Mouse (Mus musculus) hindbrain, postnatal 0 days (tissue): ENCODE data around the gene Slc37a1. TPM values are rescaled to one million over a fixed set of nuclear protein-coding genes. Genes with fewer than 3 reads are reported as not detected.
A peak's percentile ranks its signal among the peaks of the same experiment; 100 is the strongest.

ENCODE experiments used
- ATAC-seq: fragments of 200-750 bp; cut with Nextera tagmentation; 2 replicates; pipeline ENCODE4 v1.8.0; 2017; ENCODE audit warnings: mild to moderate bottlenecking, moderate TSS enrichment, moderate library complexity
- DNase-seq: peaks from one replicate; pipeline ENCODE4 v3.0.0-alpha.2; 2015; ENCODE audit warnings: low spot score
- H3K27ac ChIP-seq: fragments of 300-500 bp; sonication (generic); 2 replicates; pipeline ENCODE4 v1.5.1; 2014; ENCODE audit warnings: mild to moderate bottlenecking
- H3K27me3 ChIP-seq: fragments of 300-500 bp; sonication (generic); 2 replicates; pipeline ENCODE4 v1.6.1; 2014; ENCODE audit warnings: low read length, mixed read lengths; ENCODE audit not compliant: insufficient read depth
- H3K36me3 ChIP-seq: fragments of 300-500 bp; sonication (generic); 2 replicates; pipeline ENCODE4 v1.6.1; 2014; ENCODE audit warnings: low read length, mixed read lengths; ENCODE audit not compliant: insufficient read depth
- H3K4me1 ChIP-seq: fragments of 300-500 bp; sonication (generic); 2 replicates; pipeline ENCODE4 v1.6.1; 2014; ENCODE audit warnings: antibody characterized with exemption, low read length, mixed read lengths; ENCODE audit not compliant: insufficient read depth
- H3K4me2 ChIP-seq: fragments of 300-500 bp; sonication (generic); 2 replicates; pipeline ENCODE4 v1.6.1; 2014; ENCODE audit warnings: low read depth, mild to moderate bottlenecking, low read length, moderate library complexity, mixed read lengths
- H3K4me3 ChIP-seq: fragments of 300-500 bp; sonication (generic); 2 replicates; pipeline ENCODE4 v1.5.1; 2014; ENCODE audit warnings: low read length
- H3K9ac ChIP-seq: fragments of 300-500 bp; sonication (generic); replicated peaks from 2 replicates; pipeline ENCODE4 v1.6.1; 2014; ENCODE audit warnings: mild to moderate bottlenecking, low read length, moderate library complexity, mixed read lengths
- H3K9me3 ChIP-seq: fragments of 300-500 bp; sonication (generic); 2 replicates; pipeline ENCODE4 v1.6.1; 2016; ENCODE audit warnings: low read length, mixed read lengths
- CTCF ChIP-seq: IDR thresholded peaks from 2 replicates; pipeline ENCODE4 v1.5.1; 2016; ENCODE audit warnings: antibody characterized with exemption, control low read depth, low read depth
- WGBS: fragments of 180-500 bp; shearing (Covaris S2); extraction: QIAGEN DNeasy Blood & Tissue Kit; methylation state at CpG from one replicate; pipeline ENCODE4 v1.1.7; 2014; 5-methylcytosine and 5-hydroxymethylcytosine counted together
- polyA plus RNA-seq: library from polyadenylated mRNA; unstranded; fragments of >200 nt; fragmentation: Nextera tagmentation; extraction: Ambion mirVana; gene quantifications from 2 replicates; pipeline ENCODE4 v1.2.1, GENCODE M21; 2015
- total RNA-seq: library from RNA; depleted of rRNA; stranded (reverse); fragments of >200 nt; gene quantifications from 2 replicates; pipeline ENCODE4 v1.2.3, GENCODE M21; 2014

The Slc37a1 gene
- total and polyA plus RNA-seq, 2 experiments from 2014 or later: 5.7 to 10.7 TPM

DNA sequence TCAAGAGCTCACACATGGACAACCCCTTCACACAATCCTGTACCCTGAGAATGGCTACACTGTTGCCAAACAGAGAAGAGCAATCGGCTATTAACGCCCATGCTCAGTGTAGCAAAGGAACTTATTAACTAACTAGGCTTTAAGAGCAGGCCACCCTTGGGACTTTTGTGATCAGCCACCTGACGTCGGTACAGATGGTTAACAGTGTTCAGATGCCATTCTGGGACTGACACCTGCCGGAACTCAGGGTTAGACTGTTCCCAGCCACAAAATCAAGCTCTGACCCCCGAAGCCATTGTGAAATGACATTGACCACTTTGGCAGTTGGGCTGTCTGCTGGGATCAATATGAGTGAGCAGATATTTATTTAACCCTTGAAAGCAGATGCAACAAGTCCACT is 25.2 kb upstream of the Slc37a1 start:
- WGBS: 77% methylated on average over 6 of the region's 6 CpGs
- TF ChIP-seq CTCF: no peak
- H3K9me3 ChIP-seq: no peaks in the 10 kb centered on the region
- no peaks in the 10 kb centered on the region for H3K27me3 ChIP-seq
- no peak overlapping the region for H3K27ac ChIP-seq
- H3K4me1 ChIP-seq: no peaks in the 10 kb centered on the region
- DNase-seq (no peak), ATAC-seq (no peak)
- no peak overlapping the region for H3K4me3 ChIP-seq
- no peak overlapping the region for H3K9ac ChIP-seq
- no peak overlapping the region for H3K4me2 ChIP-seq
- no peaks in the 10 kb centered on the region for H3K36me3 ChIP-seq

DNA sequence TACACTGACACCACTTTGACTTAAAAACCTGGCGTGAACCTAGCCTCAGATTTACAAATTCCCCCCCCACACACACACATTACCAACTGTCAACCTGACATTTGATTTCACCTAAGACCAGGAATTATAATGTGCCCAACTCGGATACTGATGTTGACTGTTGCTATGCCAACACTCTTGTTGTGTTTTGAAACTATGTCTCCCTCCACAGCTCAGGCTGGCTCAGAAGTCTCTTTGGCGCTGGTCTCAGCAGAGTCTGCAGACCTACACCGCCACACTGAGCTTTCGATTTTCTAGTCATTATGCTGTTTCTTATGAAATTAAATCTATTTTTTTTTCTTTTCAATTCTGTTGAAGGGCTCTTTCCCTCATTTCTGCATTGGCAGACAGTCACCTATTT is 23.9 kb upstream of the Slc37a1 start:
- Histone ChIP-seq H3K9ac (no peak overlapping the region), H3K27ac (no peak overlapping the region), H3K36me3 (no peaks in the 10 kb centered on the region), H3K4me3 (no peak overlapping the region), H3K4me2 (no peak overlapping the region), H3K4me1 (no peaks in the 10 kb centered on the region), H3K27me3 (no peaks in the 10 kb centered on the region), H3K9me3 (no peaks in the 10 kb centered on the region)
- 49% methylated on average over 5 of the region's 5 CpGs for whole genome bisulfite sequencing
- no peak for ATAC-seq
- DNase-seq: peak; percentile 45
- TF ChIP-seq CTCF: no peak

DNA sequence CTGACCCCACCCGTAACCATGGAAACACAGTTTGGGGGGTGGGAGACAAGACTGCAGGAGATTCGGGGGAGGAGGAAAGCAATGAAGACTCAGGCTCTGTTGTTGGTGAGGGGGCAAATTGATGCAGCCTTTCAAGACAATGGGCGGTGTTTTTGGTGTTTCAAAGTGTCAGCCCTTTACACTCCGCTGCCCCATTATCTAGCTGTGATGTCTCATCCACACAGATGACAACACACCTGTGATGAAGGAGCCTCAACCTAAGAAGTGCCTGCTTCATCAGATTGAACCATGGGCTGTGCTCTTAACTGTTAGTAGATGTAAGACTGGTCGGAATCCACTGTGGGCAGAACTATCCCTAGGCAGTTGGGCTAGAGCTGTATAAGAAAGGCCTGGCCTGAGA is 22.8 kb upstream of the Slc37a1 start:
- TF ChIP-seq CTCF: no peak
- Histone ChIP-seq H3K9me3 (no peaks in the 10 kb centered on the region), H3K27me3 (no peaks in the 10 kb centered on the region), H3K4me3 (no peak overlapping the region), H3K9ac (no peak overlapping the region), H3K36me3 (no peaks in the 10 kb centered on the region), H3K4me1 (no peaks in the 10 kb centered on the region), H3K27ac (no peak overlapping the region), H3K4me2 (no peak overlapping the region)
- no peak for DNase-seq
- 85% methylated on average over 5 of the region's 5 CpGs for WGBS
- no peak for ATAC-seq

DNA sequence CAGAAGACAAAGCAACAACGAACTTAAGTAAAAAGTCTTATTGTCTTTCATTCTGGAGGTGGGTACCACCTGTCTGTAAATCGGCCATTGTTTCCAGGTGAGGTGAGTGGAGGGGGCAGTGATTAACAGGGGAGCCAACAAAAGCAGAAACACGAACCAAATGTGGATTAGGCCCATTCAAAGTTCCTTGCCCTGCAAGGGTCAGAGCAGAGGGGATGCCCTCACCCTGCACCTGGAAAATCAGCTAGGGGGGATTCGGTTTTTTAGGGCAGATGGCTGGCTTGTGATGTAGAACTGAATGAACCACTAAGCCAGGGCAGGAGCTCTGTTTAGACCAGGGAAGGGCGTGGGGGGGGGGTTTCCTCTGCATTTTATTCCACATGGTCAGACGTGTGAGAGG is 22.2 kb upstream of the Slc37a1 start:
- whole genome bisulfite sequencing: 54% methylated on average over 6 of the region's 6 CpGs
- no peaks in the 10 kb centered on the region for H3K27me3 ChIP-seq
- H3K9ac ChIP-seq: no peak overlapping the region
- ATAC-seq: no peak
- no peaks in the 10 kb centered on the region for H3K4me1 ChIP-seq
- no peak for DNase-seq
- no peaks in the 10 kb centered on the region for H3K9me3 ChIP-seq
- no peak overlapping the region for H3K27ac ChIP-seq
- H3K36me3 ChIP-seq: no peaks in the 10 kb centered on the region
- no peak overlapping the region for H3K4me3 ChIP-seq
- no peak for TF ChIP-seq CTCF
- H3K4me2 ChIP-seq: no peak overlapping the region

DNA sequence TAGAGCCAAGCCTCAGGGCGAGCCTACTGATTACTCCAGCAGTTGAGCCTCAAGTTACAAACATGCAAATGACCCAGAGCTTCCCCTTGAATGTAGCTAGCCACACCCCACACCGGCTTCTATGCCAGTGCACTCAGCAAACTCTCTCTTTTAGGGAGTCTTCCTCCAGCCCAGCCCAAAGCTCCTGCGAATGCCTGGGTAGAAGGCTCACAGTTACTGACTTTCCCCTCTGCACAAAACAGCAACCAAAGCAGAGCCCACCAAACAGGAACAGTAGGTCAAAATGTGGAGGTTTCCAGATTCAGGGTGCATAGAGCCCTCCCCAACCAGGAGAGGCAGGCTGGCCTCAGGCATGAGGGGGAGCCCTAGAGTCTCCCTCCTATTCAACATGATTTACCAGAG is 21.4 kb upstream of the Slc37a1 start:
- 30% methylated on average over 3 of the region's 3 CpGs for WGBS
- Histone ChIP-seq H3K36me3 (no peaks in the 10 kb centered on the region), H3K4me1 (no peaks in the 10 kb centered on the region), H3K4me3 (no peak overlapping the region), H3K9ac (no peak overlapping the region), H3K4me2 (no peak overlapping the region), H3K9me3 (no peaks in the 10 kb centered on the region), H3K27me3 (no peaks in the 10 kb centered on the region), H3K27ac (no peak overlapping the region)
- DNase-seq: no peak
- no peak for ATAC-seq
- no peak for TF ChIP-seq CTCF

DNA sequence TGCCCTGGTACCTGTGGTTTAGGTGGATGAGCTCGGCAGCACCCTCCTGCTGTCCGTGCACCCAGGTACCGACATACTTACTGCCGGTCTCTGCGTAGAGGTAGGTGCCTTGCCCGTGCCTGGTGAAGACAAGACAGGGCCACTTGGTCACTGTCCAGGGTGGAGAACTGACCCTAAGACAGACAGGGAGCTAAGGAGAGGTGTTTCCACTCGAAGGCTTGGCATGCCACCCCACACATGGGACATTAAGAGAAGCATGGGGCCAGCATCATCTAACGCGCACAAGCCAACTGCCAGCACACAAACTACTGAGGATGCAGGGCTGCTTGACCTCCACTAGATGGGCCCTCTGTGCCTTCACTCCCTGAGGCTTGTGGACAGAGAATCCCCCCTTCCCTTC is 20.8 kb upstream of the Slc37a1 start:
- Histone ChIP-seq H3K27ac (no peak overlapping the region), H3K4me1 (no peaks in the 10 kb centered on the region), H3K27me3 (no peaks in the 10 kb centered on the region), H3K9me3 (no peaks in the 10 kb centered on the region), H3K4me2 (no peak overlapping the region), H3K36me3 (no peaks in the 10 kb centered on the region), H3K4me3 (no peak overlapping the region), H3K9ac (no peak overlapping the region)
- TF ChIP-seq CTCF: no peak
- no peak for DNase-seq
- WGBS: 91% methylated on average over 9 of the region's 9 CpGs
- ATAC-seq: no peak

DNA sequence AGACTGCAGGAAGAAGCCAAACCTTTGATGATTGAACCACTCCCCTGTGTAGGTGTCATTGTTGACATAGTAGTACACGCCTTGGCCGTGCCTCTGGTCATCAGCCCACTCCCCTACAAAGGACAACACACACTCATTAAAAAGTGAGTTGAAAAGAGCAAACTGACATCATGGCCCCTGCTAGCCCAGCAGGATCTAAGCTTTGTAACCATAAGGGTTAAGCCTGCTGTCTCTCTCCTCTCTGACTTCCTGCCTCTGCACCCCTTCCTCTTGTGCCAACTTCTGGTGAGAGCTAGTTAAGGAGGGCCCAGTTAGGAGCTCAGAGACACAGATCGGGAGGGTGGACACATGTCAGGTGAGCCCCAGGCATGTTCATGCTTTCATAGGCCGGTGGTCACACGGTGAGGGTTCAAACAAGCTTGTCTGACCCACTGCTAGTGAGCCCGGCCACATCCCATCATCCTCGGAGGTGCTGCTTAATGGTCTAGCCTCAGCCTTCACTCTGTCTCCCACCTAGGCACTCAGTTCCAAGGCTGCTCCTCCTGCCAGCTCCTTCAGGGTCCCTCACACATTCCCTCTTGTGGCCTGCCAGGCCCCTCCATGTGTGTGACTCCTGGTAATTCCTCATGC is 20.2 kb upstream of the Slc37a1 start:
- H3K36me3 ChIP-seq: no peaks in the 10 kb centered on the region
- H3K9me3 ChIP-seq: no peaks in the 10 kb centered on the region
- 85% methylated on average over 7 of the region's 7 CpGs for WGBS
- no peak for TF ChIP-seq CTCF
- no peak overlapping the region for H3K27ac ChIP-seq
- no peaks in the 10 kb centered on the region for H3K4me1 ChIP-seq
- ATAC-seq: no peak
- H3K4me3 ChIP-seq: no peak overlapping the region
- H3K9ac ChIP-seq: no peak overlapping the region
- no peak overlapping the region for H3K4me2 ChIP-seq
- no peaks in the 10 kb centered on the region for H3K27me3 ChIP-seq
- no peak for DNase-seq
